Mouse (Mus musculus) lung, postnatal 10 days (tissue): Measurements from ENCODE around the gene Aim2.
"Not testable (repeated sequence)": the region's sequence is repeated elsewhere in the genome, so short reads cannot be mapped to it uniquely, and the experiment has no call there.

Source experiments
- DNase-seq: peaks from one replicate; pipeline ENCODE4 v3.0.0; 2021

The Aim2 gene

GRCm38 (mm10) chr1:173481182-173481574 is 130.5 kb downstream of the Aim2 start:
- DNase-seq: not testable (repeated sequence)

DNA sequence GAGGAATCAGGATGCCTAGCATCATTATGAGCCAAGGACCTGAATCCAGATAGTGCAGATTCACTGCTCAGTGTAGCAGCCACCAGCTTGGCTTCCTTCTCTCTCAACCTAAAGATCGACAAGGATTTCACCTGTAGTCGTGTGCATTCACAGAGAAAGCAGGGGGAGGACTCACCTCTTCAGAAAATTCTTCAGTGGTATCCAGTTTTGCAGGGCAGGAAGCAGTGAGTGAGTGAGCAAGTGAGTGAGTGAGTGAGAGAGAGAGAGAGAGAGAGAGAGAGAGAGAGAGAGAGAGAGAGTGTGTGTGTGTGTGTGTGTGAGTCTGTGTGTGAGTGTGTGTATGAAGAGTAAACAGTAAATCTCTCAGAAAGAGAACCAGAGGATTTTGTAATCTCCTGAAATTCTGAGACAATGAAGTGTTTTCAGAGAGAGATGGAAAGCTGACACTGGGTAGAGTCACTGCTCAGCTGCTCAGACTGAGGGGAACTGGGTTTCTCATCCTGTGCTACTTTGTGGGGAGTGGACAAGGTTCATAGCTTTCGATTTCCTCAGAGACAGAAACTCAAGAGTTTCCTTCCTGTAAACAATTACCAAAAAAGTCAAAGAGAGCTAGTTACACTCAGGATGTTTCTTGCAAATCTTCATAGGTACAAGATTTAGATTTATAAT is 140.3 kb downstream of the Aim2 start, which contains the start of gene Ifi206:
TSS of gene Ifi206 (minus strand) at position 230 of the 669 bp plus-strand sequence.
- DNase-seq: not testable (repeated sequence)

- not testable (repeated sequence) for DNase-seq
Observed at GRCm38 (mm10) chr1:173491483-173491882, 140.8 kb downstream of the Aim2 start.

DNA sequence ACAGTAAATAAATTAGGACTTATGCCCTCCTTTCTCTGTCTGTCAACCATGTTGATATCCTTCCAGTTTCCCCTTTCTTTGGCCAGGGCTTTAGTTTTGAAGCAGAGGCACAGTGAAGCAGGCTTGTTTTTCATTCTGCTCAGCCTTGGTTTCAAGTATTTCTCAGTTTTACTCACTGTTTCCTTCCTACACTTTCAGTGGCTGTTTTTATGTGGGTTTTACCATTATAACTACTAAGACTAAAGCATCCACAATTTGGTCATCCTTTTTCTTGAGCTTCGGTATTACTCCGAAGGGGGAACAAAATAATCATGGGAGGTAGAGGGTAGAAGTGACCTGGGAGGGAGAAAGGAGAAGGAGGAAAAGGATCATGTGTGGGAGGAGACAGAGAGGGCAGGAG is 159.9 kb downstream of the Aim2 start:
- DNase-seq: not testable (repeated sequence)
